In the genomic region with DNA sequence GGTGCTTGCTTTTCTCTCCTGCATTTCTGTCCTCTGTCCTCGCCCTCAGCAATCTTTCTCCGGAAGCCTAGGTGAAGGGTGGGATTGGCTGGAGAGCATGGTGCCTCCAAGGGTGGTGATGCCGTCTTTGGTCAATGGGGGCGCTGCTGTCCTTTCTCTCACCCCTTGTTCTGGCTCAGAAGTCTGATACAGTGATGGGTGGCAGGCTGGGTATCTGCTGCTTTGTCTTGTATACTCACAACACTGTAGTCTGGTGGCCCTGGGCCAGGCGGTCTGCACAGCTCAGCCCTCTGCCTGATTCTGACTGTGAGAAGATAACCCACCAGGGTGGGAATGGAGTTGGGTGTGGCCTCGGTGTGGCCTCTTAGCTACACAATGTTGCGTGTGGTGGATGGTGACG, we compare ENCODE assay signal across 11 mouse cellular contexts. TPM values are rescaled to one million over a fixed set of nuclear protein-coding genes. Genes with fewer than 3 reads are reported as not detected.
DNase-seq lines count a peak whose midpoint lies in the region; ATAC-seq and TF ChIP-seq lines count a peak whose summit lies in the region.
"Had no signal": no experiment of that assay in that cellular context is flagged by ENCODE, and none has a peak within 500 bp of the region (broad histone marks: within the 10 kb centered on the region; RNA-seq: fewer than 3 reads in every experiment).

No protein-coding gene starts in this region.

- no peak for TF ChIP-seq POLR2A in ES-Bruce4 (IDR thresholded peaks at IDR 0.05; ENCODE audit: insufficient read depth, low read length)
- TF ChIP-seq POLR2A in brain, embryonic 14.5 days (IDR thresholded peaks at IDR 0.05; ENCODE audit: borderline replicate concordance, extremely low read depth, insufficient read depth, insufficient read length, poor library complexity, severe bottlenecking), result no peak

- no peak overlapping the region for H3K9ac ChIP-seq in ES-Bruce4 (ENCODE audit: low read depth, poor library complexity, severe bottlenecking)
- H3K9ac ChIP-seq: forebrain, embryonic 12.5 days; limb, embryonic 12.5 days had no signal

- peak; percentile 15; the same call in 1 of the 2 replicates for TF ChIP-seq CTCF in layer of hippocampus, adult 2 months (conservative IDR thresholded peaks at IDR 0.05)
- peak; percentile 60 for TF ChIP-seq CTCF in ES-Bruce4 (IDR thresholded peaks at IDR 0.05; ENCODE audit: low read depth, low read length)
- TF ChIP-seq CTCF in brain, embryonic 14.5 days (IDR thresholded peaks at IDR 0.05; ENCODE audit: borderline replicate concordance, extremely low read depth, insufficient read depth, insufficient read length), result peak; percentile 32; the same call in 1 of the 2 replicates

- H3K9me3 ChIP-seq in ES-Bruce4 (replicated peaks; ENCODE audit: control insufficient read depth, insufficient read depth, low read length, poor library complexity, severe bottlenecking), result no peaks in the 10 kb centered on the region
- H3K9me3 ChIP-seq: embryonic facial prominence, embryonic 10.5 days; forebrain, embryonic 12.5 days; limb, embryonic 12.5 days had no signal

- no peak for DNase-seq in layer of hippocampus, adult 2 months (ENCODE audit: low spot score in 2 of 2)
- DNase-seq in layer of hippocampus, adult 9-11 months, result no peak
- no peak for DNase-seq in brain, embryonic 14.5 days (ENCODE audit: low read depth)
- no peak for DNase-seq in natural killer cell, adult 2 months (ENCODE audit: low spot score in 2 of 2)

- H3K27ac ChIP-seq in layer of hippocampus, adult 2 months, result no peak overlapping the region
- H3K27ac ChIP-seq in ES-Bruce4 (ENCODE audit: insufficient read depth, low read length), result no peak overlapping the region
- H3K27ac ChIP-seq: embryonic facial prominence, embryonic 10.5 days; forebrain, embryonic 12.5 days; limb, embryonic 12.5 days had no signal

- H3K4me3 ChIP-seq in layer of hippocampus, adult 2 months, result no peak overlapping the region
- no peak overlapping the region for H3K4me3 ChIP-seq in ES-Bruce4 (ENCODE audit: low read depth, low read length)
- H3K4me3 ChIP-seq: embryonic facial prominence, embryonic 10.5 days; forebrain, embryonic 12.5 days; limb, embryonic 12.5 days; megakaryocyte, embryonic 14.5 days had no signal

- no peaks in the 10 kb centered on the region; the same call in 1 of the 2 replicates for H3K36me3 ChIP-seq in ES-Bruce4 (ENCODE audit: control insufficient read depth, insufficient read depth, low read length, poor library complexity, severe bottlenecking)
- H3K36me3 ChIP-seq: forebrain, embryonic 12.5 days had no signal

- TF ChIP-seq EP300 in ES-Bruce4 (IDR thresholded peaks at IDR 0.05; ENCODE audit: insufficient read depth, low read depth, low read length), result no peak

- H3K27me3 ChIP-seq in ES-Bruce4 (ENCODE audit: control insufficient read depth, insufficient read depth, low read length, poor library complexity, severe bottlenecking), result no peaks in the 10 kb centered on the region
- H3K27me3 ChIP-seq: forebrain, embryonic 12.5 days; limb, embryonic 12.5 days had no signal

- ATAC-seq in megakaryocyte progenitor cell, adult 5-6 weeks (replicated peaks; ENCODE audit: poor library complexity), result peak; percentile 47
- no peak for ATAC-seq in activated CD4-positive, CD25-positive, alpha-beta regulatory T cell, adult 4 months

- peaks cover 2% of the 10 kb centered on the region for H3K4me1 ChIP-seq in ES-Bruce4 (ENCODE audit: control insufficient read depth, insufficient read depth, low read length)

RNA-seq across cellular contexts. Expression of gene Smyd2, which starts 51.6 kb away (rescaled TPM):
- total RNA-seq in layer of hippocampus, adult 2 months (2021), result 10 to 100 TPM; 75.9 to 79.1 TPM
- 31.5 and 34.8 TPM in 2 replicates for polyA plus RNA-seq in ES-Bruce4 (2011; ENCODE audit: insufficient read depth, insufficient read length, low read depth, missing spikeins)
- 70.1 and 84.7 TPM in 2 replicates for polyA plus RNA-seq in brain, embryonic 14.5 days (2012; rRNA removed)
- total RNA-seq in megakaryocyte progenitor cell, adult 5-6 weeks (2015), result 88.9 and 94.8 TPM in 2 replicates
- 99.6 and 139 TPM in 2 replicates for total RNA-seq in megakaryocyte progenitor cell, adult 5-6 weeks (2017)
- 10 to 100 TPM in 1 of 2 experiments, 1 to 10 TPM in 1; 9.7 to 11.1 TPM for polyA plus RNA-seq in activated CD4-positive, CD25-positive, alpha-beta regulatory T cell, adult 4 months (2017; shearing (Covaris generic))
